Mouse (Mus musculus) kidney, embryonic 16.5 days (tissue): ENCODE measurements around the gene Cela1. TPM values are rescaled to one million over a fixed set of nuclear protein-coding genes. Genes with fewer than 3 reads are reported as not detected.

Source experiments
- ATAC-seq: fragments of 200-750 bp; cut with Nextera tagmentation; 2 replicates; pipeline ENCODE4 v1.8.0; 2017; ENCODE audit warnings: moderate TSS enrichment; ENCODE audit not compliant: low FRiP score, low TSS enrichment
- H3K27ac ChIP-seq: fragments of 300-500 bp; sonication (generic); 2 replicates; pipeline ENCODE4 v1.5.1; 2014; ENCODE audit warnings: low read length
- H3K27me3 ChIP-seq: fragments of 300-500 bp; sonication (generic); 2 replicates; pipeline ENCODE4 v1.6.1; 2014; ENCODE audit warnings: low read length, control low read depth, mixed read lengths; ENCODE audit not compliant: insufficient read depth
- H3K36me3 ChIP-seq: fragments of 300-500 bp; sonication (generic); 2 replicates; pipeline ENCODE4 v1.6.1; 2014; ENCODE audit warnings: low read length, control low read depth, mixed read lengths; ENCODE audit not compliant: insufficient read depth
- H3K4me1 ChIP-seq: fragments of 300-500 bp; sonication (generic); 2 replicates; pipeline ENCODE4 v1.6.1; 2014; ENCODE audit warnings: low read length, control low read depth, mixed read lengths; ENCODE audit not compliant: insufficient read depth
- H3K4me2 ChIP-seq: fragments of 300-500 bp; sonication (generic); replicated peaks from 2 replicates; pipeline ENCODE4 v1.6.1; 2014; ENCODE audit warnings: low read depth, low read length
- H3K4me3 ChIP-seq: fragments of 300-500 bp; sonication (generic); 2 replicates; pipeline ENCODE4 v1.5.1; 2014; ENCODE audit warnings: mild to moderate bottlenecking, low read length
- H3K9ac ChIP-seq: fragments of 300-500 bp; sonication (generic); replicated peaks from 2 replicates; pipeline ENCODE4 v1.6.1; 2014; ENCODE audit warnings: low read length
- H3K9me3 ChIP-seq: fragments of 300-500 bp; sonication (generic); 2 replicates; pipeline ENCODE4 v1.6.1; 2016; ENCODE audit warnings: low read length, control low read depth
- WGBS: fragments of 180-500 bp; shearing (Covaris S2); extraction: QIAGEN DNeasy Blood & Tissue Kit; methylation state at CpG from one replicate; pipeline ENCODE4 v1.1.7; 2014; 5-methylcytosine and 5-hydroxymethylcytosine counted together
- polyA plus RNA-seq: library from polyadenylated mRNA; unstranded; fragments of >200 nt; fragmentation: Nextera tagmentation; extraction: Ambion mirVana; gene quantifications from 2 replicates; pipeline ENCODE4 v1.2.1, GENCODE M21; 2015

Cela1 gene
- polyA plus RNA-seq, 1 experiment from 2014 or later: 41.9 TPM

DNA sequence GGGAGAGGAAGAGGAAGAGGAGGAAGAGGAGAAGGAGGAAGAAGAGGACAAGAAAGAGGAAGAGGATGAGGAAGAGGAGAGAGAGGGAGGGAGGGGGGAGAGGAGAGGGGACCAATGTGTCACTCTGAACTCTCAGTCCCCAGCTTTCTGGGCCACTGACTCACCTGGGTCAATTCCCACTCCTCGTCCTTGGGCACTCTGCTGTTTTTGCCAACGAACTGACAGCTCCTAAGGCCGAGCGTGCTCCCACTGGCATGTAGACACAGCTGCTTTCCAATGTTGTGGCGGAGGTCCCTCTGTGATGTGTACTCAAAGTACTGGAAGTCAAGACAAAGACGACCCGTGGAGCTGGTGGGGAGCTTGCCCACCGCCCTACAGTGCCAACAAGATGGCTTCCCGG lies 6.7 kb upstream of the Cela1 start:
- peaks cover 11% of the 10 kb centered on the region for H3K9me3 ChIP-seq
- H3K27me3 ChIP-seq: no peaks in the 10 kb centered on the region
- no peak overlapping the region for H3K4me2 ChIP-seq
- H3K4me3 ChIP-seq: no peak overlapping the region
- no peak for ATAC-seq
- no peak overlapping the region for H3K27ac ChIP-seq
- H3K36me3 ChIP-seq: 0 out of 2 replicates have a peak, but pooled peaks cover 3% of the 10 kb centered on the region
- H3K4me1 ChIP-seq: no peaks in the 10 kb centered on the region
- 89% methylated on average over 9 of the region's 9 CpGs for WGBS
- H3K9ac ChIP-seq: no peak overlapping the region

DNA sequence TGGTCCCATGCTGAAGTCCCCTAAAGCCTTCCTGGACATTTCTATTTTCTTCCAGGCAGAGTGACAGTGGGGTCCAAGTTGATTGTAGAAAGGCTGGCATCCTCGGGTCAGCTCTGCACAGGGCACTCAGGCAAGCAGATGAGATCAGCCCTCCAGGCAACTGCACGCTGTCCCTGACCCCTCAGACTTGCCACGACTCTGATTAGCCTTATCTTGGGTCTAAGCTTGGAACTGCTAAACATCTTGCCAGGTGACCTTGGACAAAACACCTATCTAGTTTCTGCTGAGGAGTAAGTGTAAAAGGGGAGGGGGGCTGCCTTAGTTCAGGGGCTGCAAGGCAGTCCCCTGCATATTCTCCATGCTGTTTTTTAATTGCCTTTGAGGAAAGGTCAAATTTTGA lies 4.3 kb upstream of the Cela1 start:
- H3K4me2 ChIP-seq: no peak overlapping the region
- H3K27ac ChIP-seq: no peak overlapping the region
- peaks cover 8% of the 10 kb centered on the region; the same call in 1 of the 2 replicates for H3K4me1 ChIP-seq
- no peaks in the 10 kb centered on the region for H3K27me3 ChIP-seq
- no peak for ATAC-seq
- peaks cover 11% of the 10 kb centered on the region for H3K9me3 ChIP-seq
- 57% methylated on average over 3 of the region's 3 CpGs for WGBS
- 0 out of 2 replicates have a peak, but pooled peaks cover 3% of the 10 kb centered on the region for H3K36me3 ChIP-seq
- H3K9ac ChIP-seq: no peak overlapping the region
- no peak overlapping the region for H3K4me3 ChIP-seq

DNA sequence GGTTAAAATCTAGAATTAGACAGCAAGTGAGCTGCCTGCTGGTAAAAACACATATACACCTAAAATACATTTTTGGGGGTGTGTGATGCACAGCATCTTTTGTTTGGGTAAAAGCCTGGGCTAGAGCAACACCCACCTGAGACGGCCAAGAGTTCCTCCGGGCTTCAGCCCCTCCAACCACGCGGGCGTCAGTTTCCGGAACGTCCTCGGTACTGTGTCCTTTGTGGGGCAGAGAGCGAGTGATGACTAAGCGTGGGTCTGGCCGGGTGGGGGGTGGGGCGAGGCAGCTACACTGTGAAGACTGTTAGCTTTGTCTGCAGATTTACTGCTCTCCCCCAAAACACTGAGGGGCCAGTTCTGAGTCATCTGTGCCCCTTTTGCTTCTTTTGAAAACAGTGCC lies 732 bp downstream of the Cela1 start:
- Histone ChIP-seq H3K27ac (no peak overlapping the region), H3K27me3 (no peaks in the 10 kb centered on the region), H3K36me3 (0 out of 2 replicates have a peak, but pooled peaks cover 3% of the 10 kb centered on the region), H3K4me2 (no peak overlapping the region), H3K9me3 (peaks cover 11% of the 10 kb centered on the region), H3K4me3 (no peak overlapping the region), H3K4me1 (peaks cover 10% of the 10 kb centered on the region; the same call in 1 of the 2 replicates), H3K9ac (no peak overlapping the region)
- no peak for ATAC-seq
- WGBS: 19% methylated on average over 12 of the region's 12 CpGs

DNA sequence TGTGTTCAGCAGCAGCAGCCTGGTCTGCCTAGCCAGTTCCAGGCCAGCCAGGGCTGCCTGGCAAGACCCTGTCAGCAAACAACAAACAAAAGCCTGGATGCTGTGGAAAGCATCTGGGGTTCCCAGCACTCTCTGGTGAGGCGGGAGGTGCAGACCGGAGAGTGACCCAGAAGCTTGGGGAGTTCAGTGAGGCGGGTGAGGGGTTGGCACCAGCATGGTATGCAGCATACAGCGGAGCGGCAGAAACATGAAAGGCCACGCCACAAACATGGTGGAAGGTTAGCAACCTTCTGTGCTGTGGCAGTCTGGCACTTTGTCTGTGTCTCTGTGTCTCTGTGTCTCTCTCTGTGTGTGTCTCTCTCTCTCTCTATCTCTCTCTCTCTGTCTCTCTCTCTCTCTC lies 1.3 kb downstream of the Cela1 start:
- H3K9ac ChIP-seq: no peak overlapping the region
- no peak for ATAC-seq
- peaks cover 14% of the 10 kb centered on the region for H3K4me1 ChIP-seq
- H3K4me2 ChIP-seq: no peak overlapping the region
- 0 out of 2 replicates have a peak, but pooled peaks cover 3% of the 10 kb centered on the region for H3K36me3 ChIP-seq
- no peak overlapping the region for H3K4me3 ChIP-seq
- peaks cover 11% of the 10 kb centered on the region for H3K9me3 ChIP-seq
- no peak overlapping the region for H3K27ac ChIP-seq
- 94% methylated on average over 6 of the region's 6 CpGs for WGBS
- H3K27me3 ChIP-seq: no peaks in the 10 kb centered on the region

DNA sequence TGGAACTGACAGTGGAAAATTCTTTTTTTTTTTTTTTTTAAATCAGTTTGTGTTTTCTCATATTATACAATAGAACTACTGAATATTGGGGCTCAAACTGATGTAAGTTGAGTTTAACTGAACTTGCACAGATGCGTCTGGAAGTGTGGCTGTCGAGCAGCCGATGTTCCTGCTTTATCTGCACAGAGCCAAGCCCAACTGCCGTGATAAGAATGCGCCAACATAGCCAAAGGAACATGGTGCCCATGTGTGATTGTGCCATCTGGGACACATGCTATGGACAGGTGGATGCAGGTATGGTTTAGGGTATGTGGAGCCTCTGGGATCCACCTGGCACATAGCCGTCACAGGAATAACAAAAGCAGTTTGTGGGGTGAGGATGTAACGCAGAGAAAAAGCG lies 1.9 kb downstream of the Cela1 start:
- ATAC-seq: no peak
- Histone ChIP-seq H3K4me3 (no peak overlapping the region), H3K4me2 (no peak overlapping the region), H3K9ac (no peak overlapping the region), H3K27ac (no peak overlapping the region), H3K27me3 (no peaks in the 10 kb centered on the region), H3K9me3 (peaks cover 9% of the 10 kb centered on the region), H3K36me3 (0 out of 2 replicates have a peak, but pooled peaks cover 3% of the 10 kb centered on the region), H3K4me1 (peaks cover 19% of the 10 kb centered on the region)
- 92% methylated on average over 8 of the region's 8 CpGs for WGBS

DNA sequence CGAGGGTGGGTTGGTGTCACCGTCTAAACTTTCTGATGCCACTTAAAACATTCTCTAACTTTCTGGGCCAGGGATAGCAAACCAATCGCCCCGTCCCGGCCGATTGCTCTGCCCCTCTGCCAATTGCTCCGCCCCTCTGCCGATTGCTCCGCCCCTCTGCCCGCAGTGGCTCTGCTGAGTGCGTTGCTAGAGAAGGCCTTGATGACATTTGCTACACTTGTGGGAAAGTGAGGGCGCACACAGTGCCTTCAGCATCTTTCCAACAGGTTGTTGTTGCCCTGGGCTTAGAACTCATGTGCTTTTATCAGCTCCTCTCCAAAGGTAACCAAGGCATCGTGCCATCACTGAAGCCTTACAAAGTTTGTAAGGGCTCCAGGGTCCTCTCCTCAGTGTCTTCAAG lies 2.5 kb downstream of the Cela1 start:
- Histone ChIP-seq H3K9ac (no peak overlapping the region), H3K9me3 (peaks cover 3% of the 10 kb centered on the region), H3K4me2 (no peak overlapping the region), H3K27me3 (no peaks in the 10 kb centered on the region), H3K4me1 (peaks cover 25% of the 10 kb centered on the region), H3K36me3 (0 out of 2 replicates have a peak, but pooled peaks cover under 1% of the 10 kb centered on the region), H3K27ac (no peak overlapping the region), H3K4me3 (no peak overlapping the region)
- 29% methylated on average over 13 of the region's 13 CpGs for WGBS
- ATAC-seq: no peak

DNA sequence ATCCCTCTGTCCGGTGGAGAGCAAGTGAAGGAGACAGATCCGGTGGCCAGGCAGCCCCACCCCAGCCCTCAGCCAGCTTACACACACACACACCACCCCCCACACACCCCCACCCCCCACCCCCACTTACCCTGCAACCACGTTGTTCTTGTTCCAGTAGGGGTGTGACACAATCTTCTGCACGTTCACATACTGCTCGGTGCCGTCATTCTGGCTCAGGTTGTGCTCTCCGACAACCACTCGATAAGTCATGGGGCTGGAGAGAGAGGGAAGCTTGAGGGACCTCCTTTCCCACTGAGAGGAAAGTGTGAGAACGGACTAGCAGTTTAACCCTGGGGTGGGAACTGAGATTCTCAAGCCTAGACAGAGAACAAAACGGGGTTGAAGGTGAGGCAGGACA lies 3.3 kb downstream of the Cela1 start:
- H3K27me3 ChIP-seq: no peaks in the 10 kb centered on the region
- H3K9ac ChIP-seq: no peak overlapping the region
- WGBS: 61% methylated on average over 10 of the region's 10 CpGs
- peaks cover 33% of the 10 kb centered on the region for H3K4me1 ChIP-seq
- H3K4me2 ChIP-seq: no peak overlapping the region
- no peak overlapping the region for H3K4me3 ChIP-seq
- no peak for ATAC-seq
- no peaks in the 10 kb centered on the region; the same call in 1 of the 2 replicates for H3K9me3 ChIP-seq
- H3K27ac ChIP-seq: no peak overlapping the region
- H3K36me3 ChIP-seq: no peaks in the 10 kb centered on the region

DNA sequence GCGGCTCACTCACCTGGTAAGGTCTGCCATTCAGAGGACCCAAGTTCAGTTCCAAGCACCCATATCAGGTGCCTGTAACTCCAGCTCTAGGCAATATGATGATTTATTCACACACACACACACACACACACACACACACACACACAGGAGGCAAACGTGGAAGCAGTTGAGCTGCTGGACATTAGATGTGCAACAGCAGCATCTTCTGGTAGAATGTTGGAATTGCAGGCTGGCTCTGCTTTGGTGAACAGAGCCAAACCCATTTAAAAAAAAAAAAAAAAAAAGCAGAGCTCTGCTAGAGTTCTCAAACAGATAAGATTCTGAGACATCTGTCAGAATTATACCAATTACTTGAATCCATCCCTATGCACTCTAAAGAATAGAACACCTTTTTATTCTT lies 4.7 kb downstream of the Cela1 start:
- Histone ChIP-seq H3K27ac (no peak overlapping the region), H3K36me3 (no peaks in the 10 kb centered on the region), H3K4me1 (peaks cover 42% of the 10 kb centered on the region), H3K9me3 (no peaks in the 10 kb centered on the region), H3K4me2 (no peak overlapping the region), H3K27me3 (no peaks in the 10 kb centered on the region), H3K9ac (no peak overlapping the region), H3K4me3 (no peak overlapping the region)
- WGBS: 50% methylated on average over 2 of the region's 2 CpGs
- no peak for ATAC-seq

DNA sequence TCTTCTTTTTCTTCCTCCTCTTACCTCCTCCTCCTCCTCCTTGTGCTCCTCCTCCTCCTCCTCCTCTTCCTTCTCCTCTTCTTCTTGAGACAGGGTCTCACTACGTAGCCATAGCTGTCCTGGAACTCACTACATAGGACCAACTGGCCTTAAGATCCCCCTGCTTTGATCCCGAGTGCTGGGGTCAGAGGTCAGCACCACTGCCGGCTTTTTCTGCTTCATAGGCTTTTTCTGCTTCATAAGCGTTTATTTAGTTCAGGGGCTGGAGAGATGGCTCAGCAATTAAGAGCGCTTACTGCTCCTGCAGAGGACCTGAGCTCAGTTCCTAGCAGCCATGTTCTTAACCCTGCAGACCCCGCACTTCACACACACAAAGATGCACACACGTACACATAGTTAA lies 6.0 kb downstream of the Cela1 start:
- 30% methylated on average over 7 of the region's 7 CpGs for WGBS
- no peak overlapping the region for H3K4me2 ChIP-seq
- H3K4me3 ChIP-seq: no peak overlapping the region
- no peak overlapping the region for H3K9ac ChIP-seq
- peaks cover 37% of the 10 kb centered on the region for H3K4me1 ChIP-seq
- ATAC-seq: no peak
- no peaks in the 10 kb centered on the region for H3K36me3 ChIP-seq
- no peaks in the 10 kb centered on the region for H3K9me3 ChIP-seq
- H3K27ac ChIP-seq: no peak overlapping the region
- no peaks in the 10 kb centered on the region for H3K27me3 ChIP-seq

DNA sequence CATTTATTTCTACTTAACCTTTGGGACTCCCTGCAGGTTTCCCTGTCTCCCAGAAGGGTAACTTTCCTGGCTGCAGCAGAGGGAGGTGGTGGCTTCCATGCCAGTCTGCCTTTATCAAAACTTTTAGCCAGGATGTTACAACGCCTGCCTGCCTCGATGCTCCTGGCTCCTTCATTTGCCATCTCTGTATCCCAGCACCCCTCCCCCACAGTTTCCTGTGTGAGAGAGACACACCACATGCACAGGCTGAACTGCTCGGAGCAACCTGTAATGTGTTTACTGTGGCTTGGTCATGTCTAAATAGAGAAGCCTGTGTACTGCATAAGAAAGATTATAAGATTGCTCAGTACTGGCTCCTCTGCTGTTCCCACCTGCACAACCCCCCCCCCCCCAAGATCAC lies 7.3 kb downstream of the Cela1 start:
- H3K9ac ChIP-seq: peak overlapping the region; percentile 24; the same call in 1 of the 2 replicates
- WGBS: 34% methylated on average over 3 of the region's 3 CpGs
- 0 out of 2 replicates have a peak overlapping the region, but pooled peaks have one; percentile 19 for H3K4me2 ChIP-seq
- H3K4me1 ChIP-seq: peaks cover 40% of the 10 kb centered on the region
- peak overlapping the region; percentile 85 for H3K27ac ChIP-seq
- ATAC-seq: no peak; the same call in 1 of the 2 replicates
- H3K4me3 ChIP-seq: no peak overlapping the region
- no peaks in the 10 kb centered on the region for H3K9me3 ChIP-seq
- no peaks in the 10 kb centered on the region for H3K36me3 ChIP-seq
- no peaks in the 10 kb centered on the region for H3K27me3 ChIP-seq
